Mouse (Mus musculus): Measurements from ENCODE around the gene Asgr2.

- TF ChIP-seq POLR2A (IDR thresholded peaks at IDR 0.05; ENCODE audit: insufficient read depth, low read depth, low read length) (no peak), CTCF (IDR thresholded peaks at IDR 0.05; ENCODE audit: insufficient read depth, low read depth, low read length) (no peak)
Measured at GRCm38 (mm10) chr11:70079175-70079574, 13.3 kb upstream of the Asgr2 start.
